9 mouse cellular contexts compared by ENCODE assay signal in genomic region chr19:30096186-30096585, GRCm38 (mm10).
A peak's percentile ranks its signal among the peaks of the same experiment; 100 is the strongest.
DNase-seq lines count a peak whose midpoint lies in the region; ATAC-seq lines count a peak whose summit lies in the region.
"Had no signal": no experiment of that assay in that cellular context is flagged by ENCODE, and none has a peak within 500 bp of the region (broad histone marks: within the 10 kb centered on the region; RNA-seq: fewer than 3 reads in every experiment).

No protein-coding gene starts in this region.

- peak; percentile 11 to 37 for DNase-seq in adrenal gland, postnatal 36 days
- DNase-seq in adrenal gland, postnatal 4 days (ENCODE audit: low spot score in 2 of 2) = no peak
- peak; percentile 87 for DNase-seq in NIH3T3 (ENCODE audit: low read depth)
- DNase-seq in cerebellum, adult 8-10 months = no peak
- no peak for DNase-seq in frontal cortex, postnatal 25 days (ENCODE audit: low spot score in 2 of 2)

- H3K27me3 ChIP-seq in forebrain, embryonic 13.5 days = no peaks in the 10 kb centered on the region
- H3K27me3 ChIP-seq in midbrain, embryonic 13.5 days = no peaks in the 10 kb centered on the region

- peak overlapping the region; percentile 1; the same call in 1 of the 2 replicates for H3K9ac ChIP-seq in forebrain, embryonic 13.5 days
- H3K9ac ChIP-seq in midbrain, embryonic 13.5 days (replicated peaks) = no peak overlapping the region

- H3K4me3 ChIP-seq in forebrain, embryonic 13.5 days = no peak overlapping the region
- no peak overlapping the region for H3K4me3 ChIP-seq in midbrain, embryonic 13.5 days (replicated peaks)
- H3K4me3 ChIP-seq: heart, embryonic 10.5 days had no signal

- H3K9me3 ChIP-seq in forebrain, embryonic 13.5 days (replicated peaks) = no peaks in the 10 kb centered on the region
- H3K9me3 ChIP-seq in midbrain, embryonic 13.5 days = no peaks in the 10 kb centered on the region; the same call in 1 of the 2 replicates
- H3K9me3 ChIP-seq: heart, embryonic 10.5 days had no signal

- peaks cover 97% of the 10 kb centered on the region for H3K36me3 ChIP-seq in forebrain, embryonic 13.5 days (ENCODE audit: poor library complexity, severe bottlenecking)
- peaks cover 91% of the 10 kb centered on the region for H3K36me3 ChIP-seq in midbrain, embryonic 13.5 days

- peak overlapping the region; percentile 36 for H3K27ac ChIP-seq in forebrain, embryonic 13.5 days
- peak overlapping the region; percentile 75 for H3K27ac ChIP-seq in midbrain, embryonic 13.5 days
- H3K27ac ChIP-seq: heart, embryonic 10.5 days had no signal

- peaks cover 11% of the 10 kb centered on the region; the same call in 1 of the 2 replicates for H3K4me1 ChIP-seq in forebrain, embryonic 13.5 days
- peaks cover 18% of the 10 kb centered on the region for H3K4me1 ChIP-seq in midbrain, embryonic 13.5 days (replicated peaks)
- H3K4me1 ChIP-seq: heart, embryonic 10.5 days had no signal

- 14% methylated on average over 3 of the region's 3 CpGs for WGBS in forebrain, embryonic 13.5 days
- 43% methylated on average over 3 of the region's 3 CpGs for WGBS in midbrain, embryonic 13.5 days

- H3K4me2 ChIP-seq in forebrain, embryonic 13.5 days = no peak overlapping the region
- H3K4me2 ChIP-seq in midbrain, embryonic 13.5 days (replicated peaks) = no peak overlapping the region

- ATAC-seq in forebrain, embryonic 13.5 days = peak; percentile 52
- peak; percentile 63 for ATAC-seq in midbrain, embryonic 13.5 days
- ATAC-seq in megakaryocyte progenitor cell, adult 5-6 weeks (replicated peaks; ENCODE audit: poor library complexity) = no peak

Comparison
In these comparisons a context has a peak if more than half of its experiments do, and no peak if none do; other contexts are left out.
1. DNase-seq: peak in adrenal gland, postnatal 36 days (2 of 2) and NIH3T3 (single experiment); none in adrenal gland, postnatal 4 days (0 of 2), cerebellum, adult 8-10 months (single experiment) and frontal cortex, postnatal 25 days (0 of 2).